Mouse (Mus musculus): ENCODE measurements around the gene Cep97. TPM values are rescaled to one million over a fixed set of nuclear protein-coding genes. Genes with fewer than 3 reads are reported as not detected.
"Not testable (repeated sequence)": the region's sequence is repeated elsewhere in the genome, so short reads cannot be mapped to it uniquely, and the experiment has no call there.

The Cep97 gene
- polyA plus RNA-seq, 1 experiment, result 4.7 TPM

GRCm38 (mm10) chr16:55964126-55964949 lies 29.7 kb upstream of the Cep97 start:
- H3K36me3 ChIP-seq (ENCODE audit: control insufficient read depth, insufficient read depth), result peaks cover 25% of the 10 kb centered on the region
- no peak for TF ChIP-seq CTCF (IDR thresholded peaks at IDR 0.05; ENCODE audit: control insufficient read depth, insufficient read depth, insufficient read length)
- no peak for TF ChIP-seq MYOD1 (IDR thresholded peaks at IDR 0.05; ENCODE audit: control insufficient read depth, insufficient read length, low read depth)
- TF ChIP-seq CEBPB (IDR thresholded peaks at IDR 0.05; ENCODE audit: low read depth), result no peak
- no peak for TF ChIP-seq FOSL1 (IDR thresholded peaks at IDR 0.05; ENCODE audit: insufficient read depth, low read length, poor library complexity, severe bottlenecking)
- TF ChIP-seq MAX (IDR thresholded peaks at IDR 0.05), result no peak
- no peak for TF ChIP-seq USF1 (IDR thresholded peaks at IDR 0.05; ENCODE audit: low read depth)
- no peak for TF ChIP-seq MYOG (IDR thresholded peaks at IDR 0.05; ENCODE audit: control insufficient read depth, extremely low read depth, insufficient read length)
- peaks cover 31% of the 10 kb centered on the region for H3K79me2 ChIP-seq (ENCODE audit: control insufficient read depth, insufficient read depth)
- H3K27me3 ChIP-seq (ENCODE audit: control insufficient read depth, insufficient read depth, insufficient read length), result no peaks in the 10 kb centered on the region
- H3K79me3 ChIP-seq (ENCODE audit: low read depth), result peaks cover 26% of the 10 kb centered on the region
- H3ac ChIP-seq (ENCODE audit: control insufficient read depth, insufficient read length, low read depth), result no peak overlapping the region
- H3K4me3 ChIP-seq (ENCODE audit: insufficient read depth, poor library complexity, severe bottlenecking), result no peak overlapping the region

GRCm38 (mm10) chr16:55963068-55963467 lies 28.4 kb upstream of the Cep97 start:
- Histone ChIP-seq H3K36me3 (ENCODE audit: control insufficient read depth, insufficient read depth) (peaks cover 12% of the 10 kb centered on the region), H3K79me3 (ENCODE audit: low read depth) (peaks cover 16% of the 10 kb centered on the region), H3K79me2 (ENCODE audit: control insufficient read depth, insufficient read depth) (peaks cover 19% of the 10 kb centered on the region)
- H3ac ChIP-seq (ENCODE audit: control insufficient read depth, insufficient read length, low read depth); H3K27me3 ChIP-seq (ENCODE audit: control insufficient read depth, insufficient read depth, insufficient read length); H3K4me3 ChIP-seq (ENCODE audit: insufficient read depth, poor library complexity, severe bottlenecking): not testable (repeated sequence)

GRCm38 (mm10) chr16:55954196-55954595 lies 19.5 kb upstream of the Cep97 start:
- H3K27me3 ChIP-seq (ENCODE audit: control insufficient read depth, insufficient read depth, insufficient read length); H3K79me3 ChIP-seq (ENCODE audit: low read depth); H3K79me2 ChIP-seq (ENCODE audit: control insufficient read depth, insufficient read depth); H3K36me3 ChIP-seq (ENCODE audit: control insufficient read depth, insufficient read depth); H3ac ChIP-seq (ENCODE audit: control insufficient read depth, insufficient read length, low read depth); H3K4me3 ChIP-seq (ENCODE audit: insufficient read depth, poor library complexity, severe bottlenecking): not testable (repeated sequence)

- Histone ChIP-seq H3ac (ENCODE audit: control insufficient read depth, insufficient read length, low read depth) (no peak overlapping the region), H3K27me3 (ENCODE audit: control insufficient read depth, insufficient read depth, insufficient read length) (no peaks in the 10 kb centered on the region), H3K79me3 (ENCODE audit: low read depth) (no peaks in the 10 kb centered on the region), H3K36me3 (ENCODE audit: control insufficient read depth, insufficient read depth) (no peaks in the 10 kb centered on the region), H3K79me2 (ENCODE audit: control insufficient read depth, insufficient read depth) (no peaks in the 10 kb centered on the region), H3K4me3 (ENCODE audit: insufficient read depth, poor library complexity, severe bottlenecking) (no peak overlapping the region)
- TF ChIP-seq CEBPB (IDR thresholded peaks at IDR 0.05; ENCODE audit: low read depth) (no peak), CTCF (IDR thresholded peaks at IDR 0.05; ENCODE audit: control insufficient read depth, insufficient read depth, insufficient read length) (no peak), FOSL1 (IDR thresholded peaks at IDR 0.05; ENCODE audit: insufficient read depth, low read length, poor library complexity, severe bottlenecking) (no peak)
These were observed 18.1 kb upstream of the Cep97 start for GRCm38 (mm10) chr16:55952771-55953170.

GRCm38 (mm10) chr16:55951679-55952327 lies 17.1 kb upstream of the Cep97 start:
- Histone ChIP-seq H3ac (ENCODE audit: control insufficient read depth, insufficient read length, low read depth) (no peak overlapping the region), H3K36me3 (ENCODE audit: control insufficient read depth, insufficient read depth) (no peaks in the 10 kb centered on the region), H3K79me2 (ENCODE audit: control insufficient read depth, insufficient read depth) (no peaks in the 10 kb centered on the region), H3K27me3 (ENCODE audit: control insufficient read depth, insufficient read depth, insufficient read length) (no peaks in the 10 kb centered on the region), H3K79me3 (ENCODE audit: low read depth) (no peaks in the 10 kb centered on the region), H3K4me3 (ENCODE audit: insufficient read depth, poor library complexity, severe bottlenecking) (no peak overlapping the region)
- TF ChIP-seq MAX (IDR thresholded peaks at IDR 0.05) (no peak), MYOD1 (IDR thresholded peaks at IDR 0.05; ENCODE audit: control insufficient read depth, insufficient read length, low read depth) (no peak), MYOG (IDR thresholded peaks at IDR 0.05; ENCODE audit: control insufficient read depth, extremely low read depth, insufficient read length) (no peak), FOSL1 (IDR thresholded peaks at IDR 0.05; ENCODE audit: insufficient read depth, low read length, poor library complexity, severe bottlenecking) (no peak), CEBPB (IDR thresholded peaks at IDR 0.05; ENCODE audit: low read depth) (no peak)

- TF ChIP-seq MAX (IDR thresholded peaks at IDR 0.05) (no peak), MYOG (IDR thresholded peaks at IDR 0.05; ENCODE audit: control insufficient read depth, extremely low read depth, insufficient read length) (no peak), CTCF (IDR thresholded peaks at IDR 0.05; ENCODE audit: control insufficient read depth, insufficient read depth, insufficient read length) (no peak), USF1 (IDR thresholded peaks at IDR 0.05; ENCODE audit: low read depth) (no peak), MYOD1 (IDR thresholded peaks at IDR 0.05; ENCODE audit: control insufficient read depth, insufficient read length, low read depth) (no peak), CEBPB (IDR thresholded peaks at IDR 0.05; ENCODE audit: low read depth) (no peak), FOSL1 (IDR thresholded peaks at IDR 0.05; ENCODE audit: insufficient read depth, low read length, poor library complexity, severe bottlenecking) (no peak)
- Histone ChIP-seq H3K79me3 (ENCODE audit: low read depth) (no peaks in the 10 kb centered on the region), H3K4me3 (ENCODE audit: insufficient read depth, poor library complexity, severe bottlenecking) (no peak overlapping the region), H3ac (ENCODE audit: control insufficient read depth, insufficient read length, low read depth) (no peak overlapping the region), H3K36me3 (ENCODE audit: control insufficient read depth, insufficient read depth) (no peaks in the 10 kb centered on the region), H3K27me3 (ENCODE audit: control insufficient read depth, insufficient read depth, insufficient read length) (no peaks in the 10 kb centered on the region), H3K79me2 (ENCODE audit: control insufficient read depth, insufficient read depth) (no peaks in the 10 kb centered on the region)
These were observed 16.5 kb upstream of the Cep97 start for GRCm38 (mm10) chr16:55950946-55951678.

Data from C2C12 (cell line).